Mouse (Mus musculus) stomach, embryonic 14.5 days (tissue): Measurements from ENCODE around the gene Slit3. TPM values are rescaled to one million over a fixed set of nuclear protein-coding genes. Genes with fewer than 3 reads are reported as not detected.

ENCODE experiments used
- ATAC-seq: fragments of 200-750 bp; cut with Nextera tagmentation; 2 replicates; pipeline ENCODE4 v1.8.0; 2017; ENCODE audit warnings: low read depth, moderate TSS enrichment; ENCODE audit not compliant: insufficient number of reproducible peaks, insufficient read depth, low FRiP score
- H3K27ac ChIP-seq: fragments of 300-500 bp; sonication (generic); 2 replicates; pipeline ENCODE4 v1.5.1; 2014; ENCODE audit warnings: mild to moderate bottlenecking, low read length, moderate library complexity, mixed read lengths
- H3K27me3 ChIP-seq: fragments of 300-500 bp; sonication (generic); 2 replicates; pipeline ENCODE4 v1.6.1; 2014; ENCODE audit warnings: low read length, control low read depth, mixed read lengths; ENCODE audit not compliant: control insufficient read depth, insufficient read depth
- H3K36me3 ChIP-seq: fragments of 300-500 bp; sonication (generic); 2 replicates; pipeline ENCODE4 v1.6.1; 2014; ENCODE audit warnings: mild to moderate bottlenecking, control low read depth, low read length, moderate library complexity, mixed read lengths; ENCODE audit not compliant: control insufficient read depth, insufficient read depth
- H3K4me1 ChIP-seq: fragments of 300-500 bp; sonication (generic); 2 replicates; pipeline ENCODE4 v1.6.1; 2014; ENCODE audit warnings: low read length, control low read depth, mixed read lengths; ENCODE audit not compliant: control insufficient read depth, insufficient read depth
- H3K4me2 ChIP-seq: fragments of 300-500 bp; sonication (generic); replicated peaks from 2 replicates; pipeline ENCODE4 v1.6.1; 2014; ENCODE audit warnings: low read depth, low read length, control low read depth
- H3K4me3 ChIP-seq: fragments of 300-500 bp; sonication (generic); 2 replicates; pipeline ENCODE4 v1.5.1; 2014; ENCODE audit warnings: low read depth, low read length, control low read depth
- H3K9ac ChIP-seq: fragments of 300-500 bp; sonication (generic); replicated peaks from 2 replicates; pipeline ENCODE4 v1.6.1; 2014; ENCODE audit warnings: low read depth, mild to moderate bottlenecking, control low read depth, low read length, moderate library complexity, mixed read lengths
- H3K9me3 ChIP-seq: fragments of 300-500 bp; sonication (generic); 2 replicates; pipeline ENCODE4 v1.6.1; 2016; ENCODE audit warnings: low read depth, low read length, control low read depth; ENCODE audit not compliant: control insufficient read depth
- WGBS: fragments of 180-500 bp; shearing (Covaris S2); extraction: QIAGEN DNeasy Blood & Tissue Kit; methylation state at CpG from one replicate; pipeline ENCODE4 v1.1.7; 2014; 5-methylcytosine and 5-hydroxymethylcytosine counted together
- polyA plus RNA-seq: library from polyadenylated mRNA; unstranded; fragments of >200 nt; fragmentation: Nextera tagmentation; extraction: Ambion mirVana; gene quantifications from 2 replicates; pipeline ENCODE4 v1.2.1, GENCODE M21; 2014

The Slit3 gene
- polyA plus RNA-seq, result 18.3 and 22.0 TPM in 2 replicates

DNA sequence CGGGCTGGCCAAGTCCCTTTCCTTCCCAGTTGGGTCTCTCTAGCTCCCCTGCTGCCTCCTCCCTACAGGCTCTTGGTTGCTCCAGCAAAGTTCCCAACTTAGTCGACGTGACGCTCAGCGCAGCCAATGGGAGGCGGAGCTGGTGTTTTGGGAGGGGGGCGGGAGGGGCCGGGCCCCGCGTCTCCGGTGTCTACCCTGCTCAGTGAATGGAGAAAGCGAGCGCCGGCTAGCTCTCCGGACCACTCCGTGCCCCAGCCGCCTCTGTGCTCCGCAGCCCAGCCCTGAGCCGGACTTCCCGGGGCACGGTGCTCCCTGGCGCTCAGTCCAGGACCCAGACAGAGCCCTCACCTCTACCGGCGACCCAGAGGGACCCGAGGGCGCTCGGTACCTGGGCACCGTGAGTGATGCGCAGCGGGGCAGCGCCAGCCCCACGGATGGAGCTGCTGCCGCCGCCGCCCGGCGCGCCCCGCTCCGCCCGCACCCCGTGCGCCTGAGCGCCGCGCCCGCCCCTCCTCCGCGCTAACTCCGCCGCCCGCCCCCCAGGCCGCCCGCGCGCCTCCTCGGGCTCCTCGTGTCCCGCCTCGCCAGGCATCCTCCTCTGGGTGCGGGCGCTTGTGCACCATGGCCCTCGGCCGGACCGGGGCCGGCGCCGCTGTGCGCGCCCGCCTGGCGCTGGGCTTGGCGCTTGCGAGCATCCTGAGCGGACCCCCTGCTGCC is at the start of gene Slit3:
Slit3 (plus strand) TSS at position 331 of the 717 bp plus-strand sequence.
- Histone ChIP-seq H3K4me1 (peaks cover 30% of the 10 kb centered on the region), H3K27me3 (no peaks in the 10 kb centered on the region), H3K9me3 (no peaks in the 10 kb centered on the region; the same call in 1 of the 2 replicates), H3K4me3 (peak within 1 kb of the TSS; percentile 58), H3K9ac (peak within 1 kb of the TSS; percentile 55; the same call in 1 of the 2 replicates), H3K4me2 (peak within 1 kb of the TSS; percentile 73), H3K36me3 (no peaks in the 10 kb centered on the region), H3K27ac (peak within 1 kb of the TSS; percentile 66; the same call in 1 of the 2 replicates)
- peak; percentile 86 for ATAC-seq
- WGBS, result 1% methylated on average over 47 of the region's 75 CpGs

DNA sequence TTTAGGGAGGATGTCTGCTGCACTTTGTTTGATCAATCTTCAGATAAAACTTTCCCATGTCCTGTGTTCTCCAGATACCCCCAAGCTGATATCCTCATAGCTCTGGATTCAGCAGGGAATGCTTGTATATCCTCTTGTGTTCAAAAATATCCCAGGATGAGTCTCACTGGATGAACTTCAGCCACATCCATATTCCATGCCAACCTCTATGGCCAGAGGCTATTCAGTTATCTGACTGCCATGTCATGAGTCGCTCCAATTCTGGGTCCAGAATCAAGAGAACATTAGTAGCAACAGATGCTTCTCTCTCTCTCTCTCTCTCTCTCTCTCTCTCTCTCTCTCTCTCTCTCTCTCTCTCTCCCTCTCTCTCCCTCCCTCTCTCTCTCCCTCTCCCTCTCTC is 49.6 kb upstream of the Slit3 start:
- Histone ChIP-seq H3K27me3 (no peaks in the 10 kb centered on the region), H3K4me3 (no peak overlapping the region), H3K9me3 (no peaks in the 10 kb centered on the region), H3K27ac (no peak overlapping the region), H3K4me2 (no peak overlapping the region), H3K4me1 (no peaks in the 10 kb centered on the region), H3K9ac (no peak overlapping the region), H3K36me3 (no peaks in the 10 kb centered on the region)
- 86% methylated on average over 1 of the region's 1 CpGs for WGBS
- ATAC-seq, result no peak

DNA sequence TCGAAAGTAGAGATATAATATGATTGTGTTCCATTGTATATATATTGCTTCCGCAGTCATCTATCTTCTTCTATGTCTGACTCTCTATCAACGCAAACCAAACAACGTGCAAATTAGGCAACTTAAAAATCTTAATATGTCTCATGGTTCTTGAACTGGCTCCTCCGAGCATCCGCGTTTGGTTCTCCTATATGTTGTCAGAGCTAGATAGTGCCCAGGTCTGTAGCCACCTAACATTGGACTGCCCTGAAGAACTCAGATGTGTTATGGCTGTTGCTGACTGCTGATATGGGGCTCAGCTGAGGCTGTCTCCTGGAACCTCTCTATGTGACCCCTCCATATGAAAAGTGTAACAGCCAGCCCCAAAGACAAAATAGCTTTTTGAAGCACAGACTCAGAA is 45.6 kb upstream of the Slit3 start:
- no peak for ATAC-seq
- Histone ChIP-seq H3K4me1 (no peaks in the 10 kb centered on the region), H3K27me3 (no peaks in the 10 kb centered on the region), H3K4me2 (no peak overlapping the region), H3K27ac (no peak overlapping the region), H3K36me3 (no peaks in the 10 kb centered on the region), H3K4me3 (no peak overlapping the region), H3K9ac (no peak overlapping the region), H3K9me3 (no peaks in the 10 kb centered on the region)
- WGBS, result 94% methylated on average over 7 of the region's 7 CpGs

DNA sequence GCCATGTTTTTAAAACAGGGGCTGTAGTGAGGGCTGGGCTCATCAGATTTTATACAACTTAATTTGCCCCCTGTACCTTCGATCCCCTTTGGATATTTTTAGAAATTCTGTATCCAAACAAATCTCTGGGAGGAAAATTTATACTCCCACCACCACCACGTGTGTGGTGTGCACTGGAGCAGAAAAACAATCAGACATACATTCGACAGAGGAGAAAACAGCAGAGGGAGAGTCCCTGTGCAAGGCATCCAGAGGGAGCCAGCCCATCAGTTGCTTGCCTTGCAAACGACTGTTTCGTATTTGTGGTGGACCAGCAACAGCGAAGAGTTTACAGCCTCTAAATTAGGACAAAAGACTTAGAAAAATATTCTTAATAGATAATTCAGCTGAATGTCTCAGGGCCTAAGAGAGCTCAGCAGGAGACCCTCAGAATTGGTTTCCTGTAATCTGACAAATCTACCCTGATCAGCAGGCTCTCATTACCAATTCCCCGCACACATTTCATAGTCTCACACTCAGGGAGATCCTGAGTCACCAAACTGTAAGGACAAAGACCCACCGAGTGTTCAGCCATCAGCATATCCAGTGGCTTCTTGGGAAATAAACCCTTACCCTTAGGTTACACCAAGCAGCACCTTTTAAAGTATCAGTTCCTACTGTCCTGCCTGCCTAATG is 40.4 kb upstream of the Slit3 start:
- Histone ChIP-seq H3K27ac (no peak overlapping the region), H3K36me3 (no peaks in the 10 kb centered on the region), H3K4me1 (no peaks in the 10 kb centered on the region), H3K9ac (no peak overlapping the region), H3K4me3 (no peak overlapping the region), H3K9me3 (no peaks in the 10 kb centered on the region), H3K27me3 (no peaks in the 10 kb centered on the region), H3K4me2 (no peak overlapping the region)
- no peak for ATAC-seq
- WGBS, result 62% methylated on average over 8 of the region's 8 CpGs

DNA sequence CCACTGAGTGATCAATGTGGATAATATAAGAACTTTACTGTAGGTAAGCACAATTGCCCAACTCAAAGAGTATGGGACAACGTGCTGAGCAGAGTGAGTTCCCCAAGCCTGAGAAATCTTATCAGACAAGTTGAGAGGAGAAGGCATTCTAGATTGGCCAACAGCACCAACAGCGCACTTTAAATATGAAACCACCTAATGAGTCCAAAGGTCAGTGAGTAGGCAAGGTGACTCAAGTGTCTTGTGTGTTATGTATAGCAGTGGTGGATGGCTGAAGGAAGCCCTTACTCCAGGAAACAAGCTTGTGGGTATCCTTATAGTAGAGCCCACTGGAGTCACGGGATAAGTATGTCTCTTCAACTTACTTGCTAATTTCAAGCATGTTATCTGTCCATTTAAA is 38.7 kb upstream of the Slit3 start:
- H3K27me3 ChIP-seq, result no peaks in the 10 kb centered on the region

DNA sequence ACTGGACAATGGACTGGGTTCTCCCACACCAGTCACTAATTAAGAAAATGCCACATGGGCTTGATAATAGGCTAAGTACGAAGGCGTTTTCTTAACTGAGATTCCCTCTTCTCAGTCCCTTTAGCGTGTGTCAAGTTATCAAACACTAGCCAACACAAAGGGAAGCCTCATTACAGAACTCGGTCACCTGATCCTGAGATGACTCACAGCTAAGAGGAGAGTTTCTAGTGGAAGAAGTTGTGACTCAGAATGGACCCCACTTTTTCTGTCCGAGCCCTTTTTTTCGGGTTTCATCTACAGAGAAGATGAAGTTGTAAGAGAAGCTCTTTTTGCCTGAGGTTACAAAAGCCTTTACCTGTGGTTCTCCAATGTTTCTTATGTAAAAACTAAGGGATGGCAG is 38.0 kb upstream of the Slit3 start:
- H3K4me2 ChIP-seq, result no peak overlapping the region
- ATAC-seq, result no peak

More for the DNA sequence above, 38.7 kb upstream of the Slit3 start:
- ATAC-seq, result no peak
- Histone ChIP-seq H3K4me1 (no peaks in the 10 kb centered on the region), H3K27ac (no peak overlapping the region), H3K4me2 (no peak overlapping the region), H3K9me3 (no peaks in the 10 kb centered on the region), H3K4me3 (no peak overlapping the region), H3K36me3 (no peaks in the 10 kb centered on the region), H3K9ac (no peak overlapping the region)
- WGBS, result 82% methylated on average over 3 of the region's 3 CpGs

DNA sequence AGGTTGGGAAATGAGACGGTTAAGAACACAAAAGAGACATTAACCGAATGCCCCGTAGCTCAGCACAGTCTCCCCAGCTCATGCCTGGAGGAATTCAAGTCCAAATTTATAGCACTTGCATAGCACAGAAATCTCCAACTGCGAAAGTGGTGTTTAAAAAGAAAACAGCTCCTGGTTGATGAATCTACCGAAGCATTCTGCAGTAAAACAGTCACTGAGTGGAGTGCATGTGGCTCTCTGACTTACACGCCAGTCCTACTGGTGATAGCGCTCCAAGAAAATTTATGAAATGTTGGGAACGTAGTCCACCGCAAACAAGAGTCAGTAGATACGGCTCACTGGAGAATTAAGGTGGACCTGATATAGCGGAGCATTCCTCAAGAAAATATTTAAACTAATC is 35.7 kb upstream of the Slit3 start:
- Histone ChIP-seq H3K27me3 (no peaks in the 10 kb centered on the region), H3K27ac (no peak overlapping the region), H3K36me3 (no peaks in the 10 kb centered on the region), H3K4me3 (no peak overlapping the region), H3K9ac (no peak overlapping the region), H3K4me1 (no peaks in the 10 kb centered on the region), H3K4me2 (no peak overlapping the region), H3K9me3 (no peaks in the 10 kb centered on the region)
- WGBS, result 64% methylated on average over 11 of the region's 11 CpGs
- no peak for ATAC-seq

More for the DNA sequence above, 38.0 kb upstream of the Slit3 start:
- Histone ChIP-seq H3K27me3 (no peaks in the 10 kb centered on the region), H3K4me1 (no peaks in the 10 kb centered on the region), H3K9me3 (no peaks in the 10 kb centered on the region), H3K9ac (no peak overlapping the region), H3K36me3 (no peaks in the 10 kb centered on the region), H3K4me3 (no peak overlapping the region), H3K27ac (no peak overlapping the region)
- 61% methylated on average over 6 of the region's 6 CpGs for WGBS

DNA sequence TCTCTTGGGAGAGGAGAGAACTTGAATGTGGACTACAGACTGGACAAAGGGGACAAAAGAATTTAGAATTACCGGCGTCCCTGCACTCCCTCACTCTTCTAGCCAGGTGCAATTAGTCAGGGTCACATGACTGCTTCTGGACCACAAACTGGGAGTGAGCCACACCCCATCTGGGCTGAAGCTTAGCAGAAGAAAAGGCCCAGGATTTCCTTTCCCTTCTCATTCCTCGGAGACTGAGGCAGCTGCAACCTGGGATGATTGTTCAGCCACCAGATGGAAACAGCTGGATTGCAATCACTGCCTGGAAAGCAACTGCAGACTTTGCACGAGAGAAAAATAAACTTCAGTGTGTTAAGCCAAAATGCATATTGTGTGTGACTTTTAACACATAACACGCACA is 35.0 kb upstream of the Slit3 start:
- Histone ChIP-seq H3K27me3 (no peaks in the 10 kb centered on the region), H3K4me2 (no peak overlapping the region), H3K27ac (no peak overlapping the region), H3K4me1 (no peaks in the 10 kb centered on the region), H3K4me3 (no peak overlapping the region), H3K9ac (no peak overlapping the region), H3K9me3 (no peaks in the 10 kb centered on the region), H3K36me3 (no peaks in the 10 kb centered on the region)
- WGBS, result 30% methylated on average over 5 of the region's 5 CpGs
- ATAC-seq, result peak; percentile 42; the same call in 1 of the 2 replicates
